Mouse (Mus musculus) heart, postnatal 14 days (tissue): ENCODE measurements around the gene Ptprm. TPM values are rescaled to one million over a fixed set of nuclear protein-coding genes. Genes with fewer than 3 reads are reported as not detected.

Experiments
- DNase-seq, 2 experiments: peaks; one replicate each; pipeline ENCODE4 v3.0.0; 2021 to 2022
- intact Hi-C: fragments of 180-260 bp; cut with DNase I; formaldehyde crosslinking; loops from one replicate; pipeline ENCODE4 v1.15.1; 2025
- total RNA-seq, 2 experiments: library from RNA; stranded (reverse); gene quantifications; 2 replicates each; pipeline ENCODE4 v1.2.3; 2021

Gene Ptprm
- total RNA-seq, 2 experiments from 2014 or later, result 100 to 104 TPM

DNA sequence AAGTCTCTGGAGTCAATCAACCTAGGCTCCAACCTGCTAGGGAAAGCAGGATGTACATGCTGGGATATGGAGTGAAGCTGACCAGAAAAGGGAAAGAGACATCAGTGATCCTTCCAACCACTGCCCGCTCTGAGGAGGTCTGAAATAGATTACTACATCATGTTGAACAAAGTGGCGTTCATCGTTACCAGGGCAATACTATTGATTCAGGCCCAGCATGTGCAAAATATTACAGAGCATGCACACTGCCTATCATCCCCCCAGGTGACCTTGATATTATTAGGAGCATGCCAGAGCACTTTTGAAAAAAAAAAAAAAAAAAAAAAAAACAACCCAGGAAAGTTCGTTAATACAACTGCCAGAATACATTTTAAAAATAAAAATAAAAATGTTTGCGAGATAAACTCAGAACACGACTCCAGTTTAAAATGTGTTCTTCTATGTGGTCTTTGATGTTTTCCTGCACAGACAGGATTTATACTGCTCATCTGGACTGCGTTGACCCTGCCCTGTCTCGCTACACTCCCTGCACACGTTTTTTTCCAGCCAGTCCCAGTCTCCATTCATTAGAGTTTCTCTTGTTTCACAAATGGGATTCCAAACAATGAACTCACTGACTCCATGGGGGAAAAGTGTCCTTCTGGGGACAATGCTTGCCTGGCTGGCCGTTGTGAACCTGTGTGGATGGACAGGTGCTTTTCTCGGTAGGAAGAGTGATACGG, 111.3 kb downstream of the Ptprm start:
- DNase-seq, result no peak
- intact Hi-C loops, result no loop called here

DNA sequence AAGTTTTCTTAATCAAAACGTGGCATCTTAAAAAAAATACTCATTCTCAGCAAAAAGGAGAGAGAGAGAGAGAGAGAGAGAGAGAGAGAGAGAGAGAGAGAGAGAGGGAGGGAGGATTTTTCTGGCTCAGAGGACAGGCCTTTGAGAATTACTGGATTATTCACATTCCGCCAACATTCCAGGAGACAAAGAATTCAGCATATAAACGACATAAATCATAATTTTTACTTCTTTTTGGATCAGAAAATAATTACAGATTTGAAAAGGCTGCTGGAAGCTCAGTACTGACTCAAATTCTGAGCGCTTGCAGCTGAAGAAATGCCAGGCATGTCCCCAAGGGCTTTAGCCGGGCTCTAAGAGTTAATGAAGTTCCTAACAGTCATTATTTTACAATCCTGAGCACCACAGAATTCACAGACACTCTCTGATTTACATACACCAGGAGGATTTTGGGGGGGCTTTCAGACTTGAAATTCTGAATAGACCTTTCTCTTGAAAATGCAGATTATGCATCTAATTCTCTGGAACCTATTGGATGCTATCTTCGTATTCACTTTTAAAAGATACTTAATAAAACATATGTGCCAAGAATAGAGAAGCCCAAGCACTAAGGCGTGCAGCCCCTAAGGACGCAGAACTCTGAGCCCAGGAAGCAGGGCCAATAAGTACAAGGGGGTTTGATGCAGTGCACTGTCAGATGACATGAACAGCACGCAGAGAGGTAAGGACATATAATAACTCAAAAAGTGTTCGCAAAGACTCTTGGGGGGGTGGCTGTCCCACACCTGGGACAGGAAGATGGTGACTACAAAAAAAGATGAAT, 112.1 kb downstream of the Ptprm start:
- intact Hi-C loops, result no loop called here
- peak in 1 of 2 experiments; percentile 25 for DNase-seq

DNA sequence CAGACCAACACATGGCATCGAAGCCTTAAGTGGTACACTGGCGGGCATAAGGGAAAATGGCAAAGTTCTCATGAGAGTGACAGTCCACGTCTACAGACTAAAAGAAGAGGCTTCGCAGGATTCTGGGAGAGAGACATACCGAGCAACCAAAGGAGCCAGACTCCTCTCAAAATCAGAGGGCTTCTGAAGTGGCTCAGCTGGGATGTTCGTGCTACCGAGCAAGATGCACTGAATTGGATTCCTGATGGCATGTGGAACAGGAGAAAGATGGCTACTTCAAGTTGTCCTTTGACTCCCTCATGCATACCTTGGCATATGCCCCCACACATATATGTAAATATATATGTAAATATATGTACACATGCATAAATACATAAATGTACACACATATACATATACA, 115.4 kb downstream of the Ptprm start:
- no peak for DNase-seq
- intact Hi-C loops, result no loop called here

DNA sequence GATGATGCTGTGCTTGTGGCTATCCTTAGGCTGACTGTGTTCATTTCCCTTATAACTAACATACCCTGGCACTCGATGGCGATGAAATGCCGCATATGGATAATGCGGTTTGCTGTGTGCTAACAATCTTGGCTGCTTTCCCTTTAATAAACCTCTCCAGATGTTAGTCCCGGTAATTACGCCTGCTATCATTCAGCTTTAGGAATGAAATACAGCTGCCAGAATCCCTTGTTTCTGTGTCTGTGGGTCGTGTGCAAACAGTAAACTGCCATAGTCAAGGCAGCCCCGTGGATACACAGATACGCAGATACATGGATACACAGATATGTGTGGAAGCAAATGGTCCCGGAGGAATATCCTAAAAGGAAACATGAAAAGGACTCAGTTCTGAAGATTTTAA, 116.8 kb downstream of the Ptprm start:
- intact Hi-C loops, result no loop called here
- no peak for DNase-seq

DNA sequence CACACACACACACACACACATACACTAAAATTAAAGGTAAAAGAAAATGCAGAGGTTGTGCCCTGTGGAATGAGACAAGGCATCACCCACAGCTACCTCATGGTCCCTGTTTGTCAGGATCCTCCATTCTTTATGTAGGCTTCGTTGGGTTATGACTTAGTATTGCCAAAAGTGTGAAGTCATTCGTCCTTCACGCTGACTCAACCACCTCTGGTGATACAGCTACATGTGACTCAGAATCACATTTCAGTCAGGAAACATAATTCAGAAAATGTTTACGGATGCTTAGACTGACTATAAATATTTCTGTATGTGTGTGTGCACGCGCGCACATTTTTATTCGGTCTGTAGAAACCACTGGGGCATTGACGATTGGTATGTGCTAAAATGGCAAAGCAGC, 121.2 kb downstream of the Ptprm start:
- DNase-seq, result no peak
- intact Hi-C loops, result no loop called here

DNA sequence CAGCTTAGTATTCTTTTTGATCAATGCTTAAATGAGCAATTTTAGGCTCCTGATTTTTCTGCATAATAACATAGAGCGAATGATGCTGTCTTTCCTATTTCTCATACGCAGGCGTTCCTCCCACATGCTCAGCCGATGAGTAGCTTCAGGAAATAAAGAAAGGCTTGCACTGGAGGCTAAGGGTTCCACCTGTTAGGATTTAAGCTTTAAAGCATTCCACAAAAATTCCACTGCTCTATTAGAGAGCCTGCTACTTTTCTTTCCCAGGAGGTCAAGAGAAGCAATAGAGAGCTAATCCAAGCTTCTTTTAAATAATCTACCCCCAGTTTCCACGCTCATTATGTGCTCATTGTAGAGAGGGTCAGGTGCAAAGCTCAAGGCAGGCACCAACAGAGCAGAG, 127.3 kb downstream of the Ptprm start:
- DNase-seq, result no peak

DNA sequence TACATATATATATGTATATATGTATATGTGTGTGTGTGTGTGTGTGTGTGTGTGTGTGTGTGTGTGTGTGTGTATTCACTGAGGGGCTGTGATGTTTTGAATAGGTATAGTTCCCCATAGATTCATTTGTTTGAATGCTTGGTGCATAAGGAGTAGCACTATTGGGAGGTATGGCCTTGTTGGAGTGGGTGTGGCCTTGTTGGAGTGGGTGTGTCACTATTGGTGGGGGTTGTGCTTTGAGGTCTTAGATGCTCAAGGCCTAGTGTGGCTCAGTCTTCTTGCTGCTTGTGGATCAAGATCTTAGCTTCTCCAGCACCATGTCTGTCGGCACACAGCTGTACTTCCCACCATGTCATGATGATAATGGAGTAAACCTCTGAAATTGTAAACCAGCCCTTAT, 138.9 kb downstream of the Ptprm start:
- DNase-seq, result no peak
- intact Hi-C loops, result no loop called here

More for the DNA sequence above, 127.3 kb downstream of the Ptprm start:
- intact Hi-C loops, result no loop called here

DNA sequence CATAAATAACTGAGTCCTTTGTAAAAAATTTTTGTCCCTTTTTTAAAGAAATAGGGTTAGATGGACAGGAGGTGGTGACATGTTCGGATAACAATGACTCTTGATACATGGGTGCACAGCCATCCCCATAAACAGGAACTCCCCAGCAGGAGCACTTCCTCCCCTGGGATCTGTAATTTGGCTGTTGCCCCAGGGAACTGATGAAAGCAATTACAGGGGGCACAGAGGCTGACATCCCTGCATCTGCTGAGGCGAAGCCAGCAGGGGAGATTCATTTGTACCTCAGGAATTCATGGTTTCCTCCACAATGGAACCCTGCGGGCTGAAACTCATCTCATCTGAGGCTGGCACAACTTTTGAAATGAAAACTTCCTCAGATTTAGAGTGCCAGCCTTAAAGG, 140.5 kb downstream of the Ptprm start:
- intact Hi-C loops, result no loop called here
- peak; percentile 23 to 49 for DNase-seq

DNA sequence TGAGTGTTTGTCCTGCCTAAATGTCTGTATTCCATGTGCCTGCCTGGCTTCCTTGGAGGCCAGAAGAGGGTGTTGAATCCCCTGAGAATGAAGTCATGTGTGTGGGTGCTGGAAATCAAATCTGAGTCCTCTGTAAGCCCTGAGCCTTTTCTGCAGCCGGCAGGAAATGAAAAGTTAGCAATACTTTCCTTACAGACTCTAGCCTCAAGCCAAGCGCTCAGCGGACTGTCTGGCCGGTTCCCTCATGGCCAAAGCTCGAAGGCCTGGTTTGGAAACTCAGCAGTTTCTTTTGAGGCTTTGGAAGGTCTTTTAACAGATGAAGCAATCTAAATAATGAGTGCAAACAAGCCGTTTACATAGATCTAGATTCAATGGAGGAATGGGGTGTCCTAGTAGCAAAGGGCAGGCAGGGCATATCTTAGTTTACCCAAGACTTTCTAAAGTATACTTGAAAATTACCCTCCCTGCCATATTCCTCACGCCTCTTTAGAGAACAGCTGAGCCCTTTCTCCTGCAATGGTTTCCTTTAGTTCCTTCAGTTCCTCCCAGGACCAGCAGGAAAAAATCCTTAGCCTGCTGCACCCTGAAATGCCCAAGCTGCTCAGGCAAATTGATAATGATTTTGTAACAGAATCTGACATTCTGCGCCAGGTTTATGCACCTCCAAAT, 144.4 kb downstream of the Ptprm start:
- intact Hi-C loops, result no loop called here
- no peak for DNase-seq

DNA sequence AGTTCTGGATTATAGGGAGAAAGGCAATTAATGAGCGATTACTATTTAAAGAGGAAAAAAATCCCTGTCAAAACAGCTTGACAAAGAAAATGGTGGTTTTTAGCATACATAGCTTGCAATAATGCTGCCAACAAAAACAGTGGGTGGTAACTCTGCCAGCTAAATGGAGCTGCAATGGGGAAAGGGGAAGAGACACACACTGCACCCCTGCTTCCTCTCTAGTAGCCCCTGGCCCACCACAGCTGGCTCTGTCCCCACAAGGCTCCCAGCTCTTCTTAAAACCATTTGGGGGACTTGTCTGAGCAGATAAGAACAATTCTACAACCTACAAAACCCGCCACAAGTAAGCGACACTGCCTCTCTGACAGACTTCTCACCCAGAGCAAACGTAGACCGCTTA, 145.7 kb downstream of the Ptprm start:
- no peak for DNase-seq
- intact Hi-C loops, result no loop called here

DNA sequence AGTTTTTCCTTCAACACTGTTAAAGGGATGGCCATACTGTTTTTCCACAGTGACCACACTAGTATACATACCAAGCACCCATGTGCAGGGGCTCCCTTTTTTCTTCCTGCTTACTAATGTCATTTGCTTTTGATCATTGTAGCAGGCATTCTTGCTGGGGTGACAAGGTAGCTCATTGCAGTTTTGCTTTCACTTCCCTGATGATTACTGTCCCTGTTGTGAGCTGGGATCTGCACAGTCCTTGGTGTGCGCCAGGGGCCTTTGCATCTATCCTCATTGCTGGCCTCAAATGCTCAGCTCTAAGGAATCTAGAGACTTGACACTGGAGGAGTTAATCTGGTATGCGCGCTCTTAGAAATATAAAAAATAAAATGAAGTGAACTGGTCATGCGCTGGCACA, 147.3 kb downstream of the Ptprm start:
- DNase-seq, result no peak
- intact Hi-C loops, result no loop called here

DNA sequence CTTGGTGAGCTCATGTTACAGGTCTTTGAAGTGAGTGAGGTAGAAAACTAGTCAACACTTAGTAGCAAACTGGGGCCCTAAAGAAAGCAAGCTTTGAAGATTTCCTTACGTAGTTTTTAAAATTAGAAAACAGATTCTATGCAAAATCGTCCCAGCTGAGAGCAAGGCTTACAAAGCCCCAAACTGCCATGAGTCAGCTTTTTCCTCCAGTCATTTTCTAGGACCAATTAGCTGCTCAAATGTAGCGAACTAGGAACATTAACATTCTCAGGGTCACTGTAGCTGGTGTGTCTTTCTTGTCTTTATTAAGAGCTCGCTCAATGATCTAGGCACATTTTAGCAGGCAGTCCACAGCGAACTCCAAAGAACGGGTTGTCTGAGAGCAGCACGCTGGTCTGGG, 153.1 kb downstream of the Ptprm start:
- intact Hi-C loops, result no loop called here
- DNase-seq, result no peak

DNA sequence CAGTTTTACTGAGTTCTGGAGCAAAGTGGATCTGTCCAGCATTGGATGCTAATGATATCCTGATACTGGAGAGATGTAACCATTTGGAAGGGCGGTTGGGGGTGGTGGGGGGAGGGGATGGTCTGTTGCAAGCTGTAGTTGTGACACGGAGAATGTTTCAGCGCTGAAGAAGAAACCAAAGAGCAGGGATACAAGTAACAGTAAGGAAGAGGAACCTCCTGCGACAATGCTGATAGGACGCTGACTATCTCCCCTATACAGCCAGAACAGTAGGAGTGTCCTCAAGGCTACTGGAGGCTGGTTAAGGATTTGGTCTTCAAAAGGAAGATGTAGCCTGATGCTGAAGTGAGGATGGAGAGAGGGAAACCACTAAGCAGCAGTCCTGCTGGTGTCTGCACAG, 160.5 kb downstream of the Ptprm start:
- no peak for DNase-seq
- intact Hi-C loops, result loop anchor here (10.0 kb wide), 1 partner anchor 391 kb away; no protein-coding TSS in a partner anchor

DNA sequence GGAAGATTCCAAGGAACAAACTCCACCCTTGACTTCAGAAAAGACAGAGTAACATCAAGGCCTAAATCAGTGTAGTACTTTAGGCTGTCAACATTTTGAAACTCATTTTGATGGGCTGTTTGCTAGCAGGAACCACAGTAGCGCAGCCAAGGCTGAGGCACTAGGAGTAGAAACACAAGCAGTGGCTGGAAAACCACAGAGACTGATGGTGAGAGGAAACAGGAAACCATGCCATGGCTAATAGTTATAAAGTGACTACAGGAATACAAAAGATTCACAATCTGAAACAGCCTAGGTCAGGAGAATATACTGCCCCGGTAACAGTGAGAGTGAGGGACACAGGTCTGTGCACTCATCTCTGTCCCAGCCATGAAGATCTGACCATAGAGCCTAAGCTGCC, 165.7 kb downstream of the Ptprm start:
- DNase-seq, result no peak
- intact Hi-C loops, result no loop called here

DNA sequence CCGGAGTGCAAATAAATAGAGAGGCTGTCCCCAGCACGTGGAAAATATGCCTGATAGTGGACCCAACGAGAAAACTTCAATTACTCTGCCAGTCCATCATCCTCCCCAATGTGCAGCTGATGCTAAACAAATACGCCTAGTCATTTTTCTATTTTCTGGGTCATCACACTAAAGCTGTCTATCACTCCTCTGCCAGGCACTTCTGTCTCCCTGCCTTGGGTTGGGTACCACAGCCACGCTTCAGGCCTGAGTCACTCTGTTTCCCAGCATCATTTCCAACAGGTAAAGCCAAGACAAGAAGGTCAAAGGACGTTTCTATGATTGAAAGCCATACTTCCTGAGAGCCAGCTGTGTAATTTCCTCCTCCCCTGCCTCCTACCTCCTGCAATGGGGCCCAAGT, 167.4 kb downstream of the Ptprm start:
- intact Hi-C loops, result no loop called here
- no peak for DNase-seq

DNA sequence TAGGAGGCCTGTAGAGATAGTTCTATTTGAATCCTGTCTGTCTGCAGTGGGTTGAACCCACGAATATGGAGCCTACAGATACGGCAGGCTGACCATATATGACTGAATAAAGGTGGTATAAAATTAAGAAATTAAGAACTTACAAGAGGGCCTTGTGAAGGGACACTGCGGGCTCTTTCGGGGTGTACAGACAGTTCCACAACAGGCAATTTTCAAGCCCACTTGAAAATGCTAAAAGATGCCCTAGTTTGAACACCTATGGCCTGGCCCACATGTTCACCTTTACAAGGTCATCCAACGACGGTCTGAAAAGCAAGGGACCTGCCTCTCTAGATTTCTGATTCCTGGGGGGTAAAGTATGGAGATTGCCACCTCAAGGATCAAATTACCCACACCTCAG, 168.3 kb downstream of the Ptprm start:
- intact Hi-C loops, result no loop called here
- DNase-seq, result no peak

DNA sequence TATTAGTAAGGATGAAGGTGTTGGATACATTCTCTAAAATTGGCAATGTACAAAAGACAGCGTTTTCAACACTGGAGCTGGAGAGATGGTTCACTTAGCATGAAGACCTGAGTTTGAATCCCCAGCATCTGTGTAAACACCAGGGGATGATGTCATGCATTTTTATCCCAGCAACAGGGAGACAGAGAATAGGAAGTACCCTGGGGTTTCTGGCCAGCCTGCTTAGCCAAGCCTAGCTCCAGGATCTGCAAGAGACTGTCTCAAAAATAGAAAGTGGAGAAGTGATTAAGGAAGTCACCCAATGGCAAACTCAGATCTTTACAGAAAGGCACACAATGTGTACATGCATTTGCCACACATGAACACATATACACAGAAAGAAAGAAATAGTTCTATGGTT, 174.8 kb downstream of the Ptprm start:
- intact Hi-C loops, result loop anchor here (5.0 kb wide), 2 partner anchors 173 to 197 kb away; partner anchors contain the start of gene Ptprm
- no peak for DNase-seq

DNA sequence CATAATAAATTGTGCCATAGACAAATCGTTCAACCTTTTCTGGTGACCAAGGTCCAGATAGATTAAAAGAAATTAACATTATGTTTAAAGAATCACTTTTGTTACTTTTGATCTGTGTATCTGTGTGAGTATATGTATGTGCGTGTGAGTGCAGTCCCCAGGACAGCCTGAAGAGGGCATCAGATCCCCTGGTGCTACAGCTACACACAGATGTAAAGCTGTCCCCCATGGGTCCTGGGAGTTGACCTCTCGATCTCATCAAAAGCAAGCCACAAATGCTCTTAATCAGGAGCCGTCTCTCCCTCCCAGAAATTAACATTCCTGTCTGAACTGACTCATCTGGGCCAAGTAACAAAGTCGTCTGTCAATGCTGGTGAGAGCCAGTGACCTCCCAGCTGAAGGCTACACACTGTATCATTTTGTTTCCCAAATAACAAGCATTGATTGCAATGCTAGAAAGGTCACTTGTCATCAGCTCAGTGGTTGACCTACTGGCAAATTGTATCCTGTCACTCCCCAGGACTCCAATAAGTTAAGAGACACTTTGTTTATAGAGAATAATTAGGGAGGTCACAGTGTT, 175.5 kb downstream of the Ptprm start:
- no peak for DNase-seq
- intact Hi-C loops, result loop anchor here (5.0 kb wide), 2 partner anchors 174 to 196 kb away; partner anchors contain the start of gene Ptprm

DNA sequence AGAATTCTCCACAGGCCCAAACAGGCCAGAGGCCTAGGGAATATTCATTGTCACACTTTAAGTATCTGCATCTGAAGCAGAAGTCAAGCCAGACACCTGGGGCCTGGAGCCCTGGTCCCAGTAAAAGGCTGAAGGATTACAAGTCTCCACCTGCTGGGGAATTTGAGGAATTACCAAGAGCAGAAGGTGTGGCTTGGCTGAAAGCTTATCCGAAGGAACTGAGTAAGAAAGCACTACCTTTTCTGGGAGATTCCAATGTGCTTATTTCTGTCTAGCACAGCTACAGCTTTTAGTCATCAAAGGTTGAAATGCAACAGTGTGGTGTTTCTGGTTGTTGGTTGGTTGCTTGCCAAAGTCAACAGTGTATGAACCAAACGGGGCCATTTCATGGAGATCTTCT, 178.4 kb downstream of the Ptprm start:
- intact Hi-C loops, result loop anchor here (5.0 kb wide), 2 partner anchors 176 to 194 kb away; partner anchors contain the start of gene Ptprm
- DNase-seq, result peak; percentile 27 to 49

DNA sequence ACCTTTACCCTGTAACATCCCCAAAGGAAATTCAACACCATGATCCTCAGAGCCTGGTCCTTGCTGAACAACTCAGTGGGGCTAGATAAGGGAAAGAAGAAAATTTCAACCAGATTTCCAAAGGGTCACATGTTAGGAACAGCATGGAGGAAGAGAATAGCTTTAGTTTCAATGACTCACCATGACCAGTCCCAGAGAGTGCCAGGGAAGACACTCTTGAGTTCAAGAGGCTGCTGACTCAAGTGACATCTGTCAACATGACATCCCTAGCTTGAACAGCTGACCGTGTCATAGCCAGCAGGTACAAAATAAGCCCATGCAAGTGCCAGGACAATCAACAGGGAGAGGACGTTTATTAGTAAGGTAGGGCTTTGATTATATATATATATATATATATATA, 182.9 kb downstream of the Ptprm start:
- intact Hi-C loops, result loop anchor here (5.0 kb wide), 2 partner anchors 34 to 99 kb away; no protein-coding TSS in a partner anchor
- DNase-seq, result peak in 1 of 2 experiments; percentile 24

DNA sequence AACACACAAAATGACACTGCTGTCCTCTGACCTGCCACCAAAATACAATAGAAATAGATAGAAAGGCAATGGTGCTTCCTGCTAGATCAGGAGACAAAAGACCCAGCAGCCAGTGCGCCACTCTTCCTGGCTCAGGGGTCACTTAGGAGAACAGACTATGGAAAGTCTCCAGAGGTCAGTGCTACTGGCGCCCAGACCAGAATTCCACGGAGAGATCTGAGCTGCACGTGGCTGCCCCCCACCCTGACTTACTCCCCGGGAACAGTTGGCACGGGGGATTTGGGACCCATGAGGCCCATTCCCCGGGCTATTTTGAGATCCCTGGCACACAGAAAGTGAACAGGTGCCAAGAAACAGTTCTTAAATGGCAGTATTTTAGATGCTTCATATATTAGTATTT, 183.6 kb downstream of the Ptprm start:
- DNase-seq, result peak; percentile 58 to 73
- intact Hi-C loops, result loop anchor here (5.0 kb wide), 2 partner anchors 33 to 98 kb away; no protein-coding TSS in a partner anchor
